Mouse (Mus musculus) cerebellum, adult 8-10 months (tissue): ENCODE results near the gene Fndc4.

Source experiments
- DNase-seq: peaks from one replicate; pipeline ENCODE4 v3.0.0; 2022

The Fndc4 gene

GRCm38 (mm10) chr5:31255971-31256370 lies 39.9 kb downstream of the Fndc4 start:
- DNase-seq, result no peak

- no peak for DNase-seq
Measured at GRCm38 (mm10) chr5:31255381-31255780, 40.5 kb downstream of the Fndc4 start.

- no peak for DNase-seq
Measured at GRCm38 (mm10) chr5:31254901-31255300, 41.0 kb downstream of the Fndc4 start.

- DNase-seq, result no peak
Measured at GRCm38 (mm10) chr5:31254452-31254851, 41.4 kb downstream of the Fndc4 start.

- DNase-seq, result no peak
Measured at GRCm38 (mm10) chr5:31253806-31254205, 42.1 kb downstream of the Fndc4 start.

GRCm38 (mm10) chr5:31252795-31253545 lies 42.9 kb downstream of the Fndc4 start:
- DNase-seq, result no peak

- no peak for DNase-seq
Measured at GRCm38 (mm10) chr5:31252151-31252550, 43.7 kb downstream of the Fndc4 start.

GRCm38 (mm10) chr5:31251541-31252101 lies 44.3 kb downstream of the Fndc4 start, which contains the start of gene Krtcap3:
TSS of gene Krtcap3 (plus strand) at chr5:31251691.
- DNase-seq, result peak; percentile 23

GRCm38 (mm10) chr5:31250716-31251115 lies 45.2 kb downstream of the Fndc4 start:
- DNase-seq, result no peak
